Mouse (Mus musculus): ENCODE results near the gene Ago4.
A peak's percentile ranks its signal among the peaks of the same experiment; 100 is the strongest.

Gene Ago4

DNA sequence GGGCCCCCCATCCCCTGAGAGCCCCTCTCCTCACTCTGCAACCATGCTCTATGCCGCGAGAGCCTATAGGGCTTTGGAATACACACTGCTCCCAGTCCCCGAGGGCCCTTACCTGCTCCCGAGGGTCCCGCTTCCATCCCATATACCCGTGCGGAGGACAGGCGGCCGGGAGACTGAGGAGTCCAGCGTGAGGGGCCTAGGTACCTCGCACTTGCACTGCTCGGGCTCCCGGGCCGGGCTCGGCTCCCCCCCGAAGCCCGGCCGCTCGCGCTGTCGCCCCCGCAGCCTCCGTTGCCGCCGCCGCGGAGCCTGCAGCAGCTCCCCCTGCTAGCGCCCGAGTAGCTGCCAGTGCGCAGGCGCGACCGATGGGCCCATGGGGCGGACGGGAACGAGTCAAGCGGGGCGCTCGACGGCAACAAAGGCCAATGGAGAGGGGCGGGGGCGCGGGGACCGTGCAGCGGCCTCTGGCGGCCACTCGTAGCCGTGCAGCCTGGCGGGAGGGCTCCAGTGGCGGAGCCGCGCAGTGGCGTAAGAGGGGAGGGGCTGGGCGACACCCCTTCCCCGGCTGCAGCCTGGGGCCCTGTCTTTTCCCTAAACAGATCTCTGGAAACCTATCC is 64.9 kb downstream of the Ago4 start, which contains the start of gene Ago1:
Gene Ago1, minus strand, starts transcription at position 299 of the 617 bp plus-strand sequence.
- DNase-seq: peak; percentile 95

GRCm38 (mm10) chr4:126467721-126468284 is 65.5 kb downstream of the Ago4 start:
- DNase-seq: peak; percentile 50

GRCm38 (mm10) chr4:126466251-126466750 is 67.0 kb downstream of the Ago4 start:
- DNase-seq: no peak

- peak; percentile 32 for DNase-seq
Observed at GRCm38 (mm10) chr4:126465843-126466242, 67.4 kb downstream of the Ago4 start.

- no peak for DNase-seq
Observed at GRCm38 (mm10) chr4:126464892-126465235, 68.4 kb downstream of the Ago4 start.

DNA sequence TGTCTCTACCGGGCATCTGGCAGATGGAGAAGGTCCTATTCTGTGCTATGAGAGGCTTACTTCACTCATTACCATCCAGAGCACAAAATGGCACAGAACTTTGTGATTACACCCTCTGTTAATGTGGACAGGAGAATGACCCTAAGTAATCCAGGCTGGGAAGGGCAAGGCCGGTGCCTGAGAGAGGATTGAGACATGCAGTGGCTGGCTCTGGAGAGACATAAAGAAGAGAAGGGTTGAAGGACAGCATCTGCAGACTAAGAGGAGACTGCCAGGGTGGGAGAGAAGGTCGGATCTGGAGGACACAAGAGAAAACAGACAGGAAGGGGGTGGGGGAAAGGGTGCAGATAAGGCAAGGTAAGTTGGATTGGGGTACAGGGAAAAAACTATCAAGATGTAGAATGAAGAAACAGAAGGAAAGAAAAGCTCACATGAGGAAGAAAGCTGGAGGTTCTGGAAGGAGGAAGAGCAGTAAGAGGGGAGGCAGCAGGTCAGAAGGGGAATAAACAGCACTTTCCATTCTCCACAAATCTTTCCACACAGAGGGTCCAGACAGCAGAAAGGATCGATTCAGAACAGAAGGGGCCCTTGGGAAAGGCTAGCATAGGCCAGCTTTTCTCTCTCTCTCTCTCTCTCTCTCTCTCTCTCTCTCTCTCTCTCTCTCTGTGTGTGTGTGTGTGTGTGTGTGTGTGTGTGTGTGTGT is 68.9 kb downstream of the Ago4 start:
- no peak for DNase-seq

GRCm38 (mm10) chr4:126455441-126455840 is 77.8 kb downstream of the Ago4 start:
- no peak for DNase-seq

DNA sequence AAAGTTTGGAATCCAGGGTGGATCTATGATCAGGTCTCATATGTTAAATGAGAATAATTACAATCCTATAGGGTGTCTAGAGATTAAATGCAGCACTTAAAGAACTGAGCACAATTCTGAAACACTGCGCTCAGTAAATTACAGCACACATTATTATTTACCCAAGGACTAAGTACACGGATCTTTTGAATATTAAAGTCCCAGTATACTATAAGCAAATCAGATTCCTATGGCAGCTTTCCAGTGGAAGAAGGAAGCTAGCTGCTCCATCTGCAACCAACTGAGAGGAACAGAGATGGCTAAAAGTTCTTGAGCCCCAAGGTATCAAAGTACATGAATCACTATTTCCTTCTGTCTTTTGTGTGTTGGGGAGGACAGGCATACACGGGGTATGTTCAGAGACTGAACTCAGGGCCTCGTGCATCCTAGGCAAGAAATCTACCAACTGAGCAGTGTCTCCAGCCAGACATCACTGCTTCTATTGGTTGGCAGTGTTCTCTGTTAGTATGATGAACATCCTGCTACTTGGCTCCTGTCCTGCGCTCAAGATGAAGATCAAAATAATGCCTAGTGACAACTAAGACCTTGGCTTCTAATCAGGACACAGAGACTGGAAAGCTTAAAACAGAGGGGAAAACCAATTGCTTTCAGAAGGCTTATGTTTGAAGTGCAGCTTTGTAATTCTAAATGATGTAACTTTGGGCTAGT is 78.6 kb downstream of the Ago4 start:
- DNase-seq: no peak

DNA sequence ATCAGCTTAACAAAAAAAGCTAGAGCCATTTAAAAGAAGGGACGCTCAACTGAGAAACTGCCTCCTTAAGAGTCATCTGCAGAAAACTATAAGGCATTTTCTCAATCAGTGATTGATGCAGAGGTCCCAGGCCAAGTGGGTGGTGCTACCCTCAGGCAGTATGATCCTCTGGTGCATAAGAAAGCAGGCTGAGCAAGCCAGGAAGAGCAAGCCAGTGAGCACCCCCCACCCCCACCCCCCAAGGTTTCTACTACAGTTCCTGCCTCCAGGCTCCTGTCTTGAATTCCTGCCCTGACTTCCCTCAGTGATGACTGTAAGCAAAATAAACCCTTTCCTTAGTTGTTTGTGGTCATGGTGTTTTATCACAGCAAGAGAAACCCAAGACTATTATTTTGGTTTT is 83.0 kb downstream of the Ago4 start:
- DNase-seq: no peak

DNA sequence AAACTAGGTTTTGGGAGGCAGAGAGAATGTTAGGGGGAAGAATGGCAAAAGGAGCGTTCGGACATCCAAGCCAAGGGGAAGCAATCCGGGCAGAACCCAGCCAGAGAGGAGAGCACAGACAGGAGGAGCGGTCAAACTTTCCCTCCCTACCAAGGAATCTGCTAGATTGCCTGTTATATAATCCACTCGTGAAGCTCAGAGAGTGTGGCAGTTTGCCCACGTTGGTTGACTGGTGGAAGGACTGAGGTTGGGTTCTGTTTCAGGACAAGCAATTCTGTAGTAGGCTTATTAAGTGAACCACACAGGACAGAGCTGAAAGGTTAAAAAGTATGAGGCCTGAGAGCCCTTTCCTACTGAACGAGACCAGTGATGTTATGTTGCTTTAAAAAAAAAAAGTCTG is 86.1 kb downstream of the Ago4 start:
- DNase-seq: no peak

DNA sequence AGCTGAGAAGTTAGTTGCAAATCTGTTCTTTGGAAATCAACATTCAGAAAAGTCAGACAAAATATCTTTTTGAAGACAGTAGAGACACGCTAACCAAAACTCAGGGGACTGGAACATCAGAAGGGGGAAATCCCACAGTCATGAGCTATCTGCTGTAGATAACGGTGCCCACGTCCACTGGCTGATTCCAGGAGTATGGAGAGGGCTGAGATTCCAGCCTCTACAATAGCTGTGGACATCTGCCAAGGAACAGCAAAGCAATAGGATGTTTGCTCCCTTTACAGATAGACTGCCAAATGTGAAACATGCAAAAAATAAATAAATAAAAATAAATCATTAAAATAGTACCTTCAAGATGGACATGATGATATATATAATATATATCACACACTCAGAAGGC is 88.7 kb downstream of the Ago4 start:
- DNase-seq: no peak

Measured in right cerebral cortex, postnatal 25 days (tissue).